Mouse (Mus musculus): Measurements from ENCODE around the gene Tmem117.

Gene Tmem117

GRCm38 (mm10) chr15:95044011-95044410 lies 415.0 kb downstream of the Tmem117 start:
- DNase-seq: no peak

GRCm38 (mm10) chr15:95047486-95047885 lies 418.5 kb downstream of the Tmem117 start:
- DNase-seq: no peak

GRCm38 (mm10) chr15:95049171-95049729 lies 420.2 kb downstream of the Tmem117 start:
- DNase-seq: no peak

GRCm38 (mm10) chr15:95055081-95055650 lies 426.1 kb downstream of the Tmem117 start:
- no peak for DNase-seq

GRCm38 (mm10) chr15:95068023-95068422 lies 439.0 kb downstream of the Tmem117 start:
- DNase-seq: no peak

- DNase-seq: no peak
Observed at GRCm38 (mm10) chr15:95068799-95069198, 439.8 kb downstream of the Tmem117 start.

GRCm38 (mm10) chr15:95070881-95071280 lies 441.8 kb downstream of the Tmem117 start:
- no peak for DNase-seq

- no peak for DNase-seq
Observed at GRCm38 (mm10) chr15:95075356-95075755, 446.3 kb downstream of the Tmem117 start.

- DNase-seq: no peak
Observed at GRCm38 (mm10) chr15:95081654-95082053, 452.6 kb downstream of the Tmem117 start.

- DNase-seq: no peak
Observed at GRCm38 (mm10) chr15:95085962-95086361, 456.9 kb downstream of the Tmem117 start.

GRCm38 (mm10) chr15:95100133-95100532 lies 471.1 kb downstream of the Tmem117 start:
- DNase-seq: no peak

- no peak for DNase-seq
Observed at GRCm38 (mm10) chr15:95101522-95101921, 472.5 kb downstream of the Tmem117 start.

- DNase-seq: no peak
Observed at GRCm38 (mm10) chr15:95107246-95107809, 478.3 kb downstream of the Tmem117 start.

GRCm38 (mm10) chr15:95108626-95109025 lies 479.6 kb downstream of the Tmem117 start:
- DNase-seq: no peak

GRCm38 (mm10) chr15:95131401-95131800 lies 502.4 kb downstream of the Tmem117 start:
- DNase-seq: no peak

- DNase-seq: no peak
Observed at GRCm38 (mm10) chr15:95135926-95136609, 507.0 kb downstream of the Tmem117 start.

- no peak for DNase-seq
Observed at GRCm38 (mm10) chr15:95137018-95137810, 508.2 kb downstream of the Tmem117 start.

GRCm38 (mm10) chr15:95138709-95139409 lies 509.8 kb downstream of the Tmem117 start:
- DNase-seq: peak; percentile 4 to 39

GRCm38 (mm10) chr15:95144131-95144530 lies 515.1 kb downstream of the Tmem117 start:
- no peak for DNase-seq

GRCm38 (mm10) chr15:95145118-95145517 lies 516.1 kb downstream of the Tmem117 start:
- no peak for DNase-seq

All from lung, postnatal 4 days (tissue).